Mouse (Mus musculus): Measurements from ENCODE around the gene Cnst. TPM values are rescaled to one million over a fixed set of nuclear protein-coding genes. Genes with fewer than 3 reads are reported as not detected.

The Cnst gene
- polyA plus RNA-seq, 1 experiment from 2014 or later = 13.8 TPM

GRCm38 (mm10) chr1:179559446-179560194, 13.4 kb downstream of the Cnst start:
- WGBS = 59% methylated on average over 10 of the region's 11 CpGs
- no peak overlapping the region for H3K9ac ChIP-seq
- H3K4me2 ChIP-seq = no peak overlapping the region
- H3K27me3 ChIP-seq = no peaks in the 10 kb centered on the region
- 0 out of 2 replicates have a peak overlapping the region, but pooled peaks have one; percentile 19 for H3K27ac ChIP-seq
- no peaks in the 10 kb centered on the region for H3K36me3 ChIP-seq
- ATAC-seq (replicated peaks; ENCODE audit: low FRiP score) = no peak
- H3K4me3 ChIP-seq (replicated peaks) = no peak overlapping the region
- H3K9me3 ChIP-seq (replicated peaks) = no peaks in the 10 kb centered on the region
- peaks cover 25% of the 10 kb centered on the region for H3K4me1 ChIP-seq

- Histone ChIP-seq H3K4me2 (no peak overlapping the region), H3K9ac (no peak overlapping the region), H3K4me1 (peaks cover 25% of the 10 kb centered on the region), H3K4me3 (replicated peaks) (no peak overlapping the region), H3K27me3 (no peaks in the 10 kb centered on the region), H3K27ac (no peak overlapping the region), H3K9me3 (replicated peaks) (no peaks in the 10 kb centered on the region), H3K36me3 (no peaks in the 10 kb centered on the region)
- ATAC-seq (replicated peaks; ENCODE audit: low FRiP score) = no peak
- 74% methylated on average over 6 of the region's 6 CpGs for WGBS
Observed at GRCm38 (mm10) chr1:179560845-179561430, 14.8 kb downstream of the Cnst start.

GRCm38 (mm10) chr1:179563211-179563610, 17.0 kb downstream of the Cnst start:
- Histone ChIP-seq H3K9me3 (replicated peaks) (no peaks in the 10 kb centered on the region), H3K4me1 (peaks cover 28% of the 10 kb centered on the region), H3K36me3 (no peaks in the 10 kb centered on the region), H3K9ac (no peak overlapping the region), H3K27ac (no peak overlapping the region), H3K4me2 (no peak overlapping the region), H3K27me3 (no peaks in the 10 kb centered on the region), H3K4me3 (replicated peaks) (no peak overlapping the region)
- WGBS = 77% methylated on average over 4 of the region's 4 CpGs
- ATAC-seq (replicated peaks; ENCODE audit: low FRiP score) = no peak

- Histone ChIP-seq H3K4me1 (peaks cover 32% of the 10 kb centered on the region), H3K9ac (no peak overlapping the region), H3K9me3 (replicated peaks) (no peaks in the 10 kb centered on the region), H3K27ac (0 out of 2 replicates have a peak overlapping the region, but pooled peaks have one; percentile 2), H3K4me2 (no peak overlapping the region), H3K4me3 (replicated peaks) (no peak overlapping the region), H3K36me3 (no peaks in the 10 kb centered on the region), H3K27me3 (no peaks in the 10 kb centered on the region)
- WGBS = 30% methylated on average over 5 of the region's 5 CpGs
- no peak for ATAC-seq (replicated peaks; ENCODE audit: low FRiP score)
Observed at GRCm38 (mm10) chr1:179563926-179564325, 17.8 kb downstream of the Cnst start.

- Histone ChIP-seq H3K9ac (no peak overlapping the region), H3K36me3 (no peaks in the 10 kb centered on the region), H3K27ac (no peak overlapping the region), H3K27me3 (no peaks in the 10 kb centered on the region), H3K4me3 (replicated peaks) (no peak overlapping the region), H3K4me2 (no peak overlapping the region), H3K9me3 (replicated peaks) (no peaks in the 10 kb centered on the region), H3K4me1 (peaks cover 22% of the 10 kb centered on the region)
- 62% methylated on average over 7 of the region's 7 CpGs for WGBS
- ATAC-seq (replicated peaks; ENCODE audit: low FRiP score) = no peak
Observed at GRCm38 (mm10) chr1:179567558-179567957, 21.4 kb downstream of the Cnst start.

GRCm38 (mm10) chr1:179568690-179569398, 22.7 kb downstream of the Cnst start:
- Histone ChIP-seq H3K4me1 (peaks cover 18% of the 10 kb centered on the region), H3K36me3 (no peaks in the 10 kb centered on the region), H3K27ac (no peak overlapping the region), H3K9ac (no peak overlapping the region), H3K4me3 (replicated peaks) (no peak overlapping the region), H3K4me2 (no peak overlapping the region), H3K9me3 (replicated peaks) (no peaks in the 10 kb centered on the region), H3K27me3 (no peaks in the 10 kb centered on the region)
- WGBS = 62% methylated on average over 4 of the region's 4 CpGs
- ATAC-seq (replicated peaks; ENCODE audit: low FRiP score) = no peak

- Histone ChIP-seq H3K27me3 (no peaks in the 10 kb centered on the region), H3K36me3 (no peaks in the 10 kb centered on the region), H3K27ac (no peak overlapping the region), H3K4me1 (peaks cover 21% of the 10 kb centered on the region), H3K4me3 (replicated peaks) (no peak overlapping the region), H3K9ac (no peak overlapping the region), H3K4me2 (no peak overlapping the region), H3K9me3 (replicated peaks) (no peaks in the 10 kb centered on the region)
- WGBS = 92% methylated on average over 1 of the region's 1 CpGs
- no peak for ATAC-seq (replicated peaks; ENCODE audit: low FRiP score)
Observed at GRCm38 (mm10) chr1:179570482-179570881, 24.3 kb downstream of the Cnst start.

GRCm38 (mm10) chr1:179571686-179572085, 25.5 kb downstream of the Cnst start:
- Histone ChIP-seq H3K9ac (no peak overlapping the region), H3K27me3 (no peaks in the 10 kb centered on the region), H3K4me1 (peaks cover 21% of the 10 kb centered on the region), H3K4me3 (replicated peaks) (no peak overlapping the region), H3K4me2 (no peak overlapping the region), H3K36me3 (no peaks in the 10 kb centered on the region), H3K27ac (no peak overlapping the region), H3K9me3 (replicated peaks) (no peaks in the 10 kb centered on the region)
- no peak for ATAC-seq (replicated peaks; ENCODE audit: low FRiP score)
- 80% methylated on average over 4 of the region's 4 CpGs for WGBS

GRCm38 (mm10) chr1:179573650-179574206, 27.6 kb downstream of the Cnst start:
- Histone ChIP-seq H3K9me3 (replicated peaks) (no peaks in the 10 kb centered on the region), H3K27ac (peak overlapping the region; percentile 15), H3K4me2 (no peak overlapping the region), H3K36me3 (no peaks in the 10 kb centered on the region), H3K4me3 (replicated peaks) (no peak overlapping the region), H3K9ac (no peak overlapping the region), H3K4me1 (peaks cover 17% of the 10 kb centered on the region), H3K27me3 (no peaks in the 10 kb centered on the region)
- no peak for ATAC-seq (replicated peaks; ENCODE audit: low FRiP score)
- 62% methylated on average over 6 of the region's 6 CpGs for WGBS

GRCm38 (mm10) chr1:179578625-179579024, 32.5 kb downstream of the Cnst start:
- ATAC-seq (replicated peaks; ENCODE audit: low FRiP score) = no peak
- Histone ChIP-seq H3K4me2 (no peak overlapping the region), H3K4me1 (peaks cover 19% of the 10 kb centered on the region), H3K36me3 (peaks cover 17% of the 10 kb centered on the region), H3K9me3 (replicated peaks) (no peaks in the 10 kb centered on the region), H3K27me3 (no peaks in the 10 kb centered on the region), H3K27ac (no peak overlapping the region), H3K4me3 (replicated peaks) (no peak overlapping the region), H3K9ac (no peak overlapping the region)
- 79% methylated on average over 6 of the region's 6 CpGs for WGBS

- 72% methylated on average over 8 of the region's 8 CpGs for WGBS
- Histone ChIP-seq H3K4me1 (peaks cover 11% of the 10 kb centered on the region), H3K9me3 (replicated peaks) (no peaks in the 10 kb centered on the region), H3K36me3 (peaks cover 17% of the 10 kb centered on the region), H3K9ac (no peak overlapping the region), H3K27ac (no peak overlapping the region), H3K4me3 (replicated peaks) (no peak overlapping the region), H3K27me3 (no peaks in the 10 kb centered on the region), H3K4me2 (no peak overlapping the region)
- ATAC-seq (replicated peaks; ENCODE audit: low FRiP score) = no peak
Observed at GRCm38 (mm10) chr1:179580200-179580599, 34.0 kb downstream of the Cnst start.

GRCm38 (mm10) chr1:179581422-179581821, 35.3 kb downstream of the Cnst start:
- Histone ChIP-seq H3K4me2 (peak overlapping the region; percentile 29; the same call in 1 of the 2 replicates), H3K4me1 (peaks cover 19% of the 10 kb centered on the region), H3K4me3 (replicated peaks) (no peak overlapping the region), H3K27me3 (no peaks in the 10 kb centered on the region), H3K9me3 (replicated peaks) (no peaks in the 10 kb centered on the region), H3K9ac (no peak overlapping the region), H3K27ac (peak overlapping the region; percentile 49), H3K36me3 (peaks cover 17% of the 10 kb centered on the region)
- WGBS = 77% methylated on average over 10 of the region's 10 CpGs
- no peak for ATAC-seq (replicated peaks; ENCODE audit: low FRiP score)
